Mouse (Mus musculus): Measurements from ENCODE around the gene Olfr1034.
"Not testable (repeated sequence)": the region's sequence is repeated elsewhere in the genome, so short reads cannot be mapped to it uniquely, and the experiment has no call there.

The Olfr1034 gene

GRCm38 (mm10) chr2:86045561-86045960 is at the start of gene Olfr1034:
Gene Olfr1034, plus strand, starts transcription at chr2:86045861.
- in situ Hi-C loops (cut with MboI; ENCODE audit: low sequenced_read_pairs) = no loop called here

DNA sequence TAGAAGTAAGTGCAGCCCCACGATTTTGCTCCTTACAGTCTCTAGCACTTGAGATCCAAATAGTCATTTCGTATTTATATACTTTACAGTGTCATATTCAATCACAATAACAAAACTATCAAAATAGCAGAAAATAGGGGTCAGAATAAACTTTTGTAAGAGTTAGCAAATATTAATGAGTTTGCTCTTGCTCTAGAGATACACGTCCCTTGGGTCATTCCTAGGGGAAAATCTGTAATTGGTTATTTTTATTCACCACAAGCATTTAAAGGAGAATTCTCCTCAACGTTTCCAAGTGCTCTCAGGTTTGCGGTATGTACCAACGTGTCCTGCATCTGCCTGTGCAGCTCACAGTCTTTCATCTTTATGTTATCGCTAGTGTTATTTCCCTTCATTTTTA is 40.4 kb upstream of the Olfr1034 start, which contains the start of gene Olfr1032:
Gene Olfr1032, plus strand, starts transcription at position 301 of the 400 bp plus-strand sequence.
- in situ Hi-C loops (cut with MboI; ENCODE audit: low sequenced_read_pairs) = no loop called here

- in situ Hi-C loops (cut with MboI; ENCODE audit: low sequenced_read_pairs) = not testable (repeated sequence)
These were observed 25.3 kb upstream of the Olfr1034 start, which contains the start of gene Olfr1033 for GRCm38 (mm10) chr2:86020406-86020805. Gene Olfr1033, plus strand, starts transcription at chr2:86020633.

DNA sequence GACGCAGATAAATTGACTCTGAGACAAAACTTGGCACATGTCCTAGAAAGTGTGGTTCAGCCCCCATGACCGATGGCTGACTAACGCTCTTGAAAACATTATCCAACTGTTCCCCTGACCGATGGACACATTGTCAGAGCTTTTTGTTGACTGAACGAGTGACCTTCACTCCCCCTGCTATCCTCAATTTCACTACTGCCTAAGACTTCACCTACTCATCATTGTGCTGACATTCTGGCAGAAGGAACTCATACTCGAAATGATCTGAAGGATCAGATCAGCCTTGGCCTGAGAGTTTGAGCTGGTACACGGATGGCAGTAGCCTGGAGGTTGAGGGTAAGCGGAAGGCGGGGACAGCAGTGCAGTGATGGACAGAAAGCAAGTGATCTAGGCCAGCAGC is 24.1 kb upstream of the Olfr1034 start:
- in situ Hi-C loops (cut with MboI; ENCODE audit: low sequenced_read_pairs) = not testable (repeated sequence)

GRCm38 (mm10) chr2:86050777-86051176 is 5.1 kb downstream of the Olfr1034 start:
- in situ Hi-C loops (cut with MboI; ENCODE audit: low sequenced_read_pairs) = not testable (repeated sequence)

- in situ Hi-C loops (cut with MboI; ENCODE audit: low sequenced_read_pairs) = not testable (repeated sequence)
These were observed 18.1 kb downstream of the Olfr1034 start for GRCm38 (mm10) chr2:86063766-86064165.

DNA sequence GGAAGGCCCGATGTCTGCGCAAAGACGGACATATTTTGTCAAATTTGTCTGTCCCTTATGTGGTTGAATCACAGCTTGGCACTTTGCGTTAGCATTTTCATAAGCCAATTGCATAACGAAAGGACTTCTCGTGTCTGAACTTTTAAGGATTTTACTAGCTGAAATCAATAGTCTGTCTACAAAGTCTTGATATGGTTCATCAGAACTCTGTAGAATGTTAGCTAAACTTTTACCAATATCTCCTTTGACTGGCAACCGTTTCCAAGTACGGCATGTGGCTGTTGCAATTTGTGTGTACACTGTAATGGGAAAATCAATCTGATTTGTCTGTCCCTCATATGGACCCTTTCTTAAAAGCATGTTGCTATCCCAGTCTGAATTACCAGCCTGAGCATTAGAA is 24.5 kb downstream of the Olfr1034 start:
- in situ Hi-C loops (cut with MboI; ENCODE audit: low sequenced_read_pairs) = no loop called here

- in situ Hi-C loops (cut with MboI; ENCODE audit: low sequenced_read_pairs) = not testable (repeated sequence)
These were observed 28.0 kb downstream of the Olfr1034 start, which contains the start of gene Olfr1036 for GRCm38 (mm10) chr2:86073692-86074091. Gene Olfr1036, plus strand, starts transcription at chr2:86073992.

GRCm38 (mm10) chr2:86080478-86080877 is 34.8 kb downstream of the Olfr1034 start:
- in situ Hi-C loops (cut with MboI; ENCODE audit: low sequenced_read_pairs) = not testable (repeated sequence)

DNA sequence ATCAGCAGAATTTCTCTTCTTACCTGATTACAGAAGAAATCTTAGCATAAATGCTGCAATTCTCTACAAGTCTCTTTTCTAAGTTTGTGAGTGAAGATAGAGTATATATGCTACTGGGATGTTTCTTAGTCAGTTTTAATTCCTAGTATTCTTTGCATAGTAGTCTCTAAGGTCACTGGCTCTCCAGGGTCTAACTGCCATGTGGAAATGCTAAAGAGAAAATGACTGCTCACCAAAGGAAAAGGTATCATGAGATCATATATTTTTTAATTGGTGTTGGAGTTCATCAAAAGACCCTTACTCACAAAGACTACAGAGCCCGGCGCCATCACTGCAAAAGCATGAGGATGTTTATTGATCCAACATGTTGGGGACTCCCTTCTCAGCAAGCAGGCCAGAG is 41.6 kb downstream of the Olfr1034 start, which contains the start of gene Olfr1037:
Gene Olfr1037, minus strand, starts transcription at position 101 of the 400 bp plus-strand sequence.
- in situ Hi-C loops (cut with MboI; ENCODE audit: low sequenced_read_pairs) = no loop called here
